Mouse (Mus musculus) erythroblast, embryonic 14.5 days (primary cell): ENCODE data around the gene Thra. TPM values are rescaled to one million over a fixed set of nuclear protein-coding genes. Genes with fewer than 3 reads are reported as not detected.

ENCODE experiments used
- H3K27me3 ChIP-seq: 2 replicates; pipeline ENCODE4 v1.6.1; 2012; ENCODE audit warnings: inconsistent platforms; ENCODE audit not compliant: control insufficient read depth
- H3K36me3 ChIP-seq: 2 replicates; pipeline ENCODE4 v1.6.1; 2012; ENCODE audit warnings: mild to moderate bottlenecking, inconsistent platforms; ENCODE audit not compliant: control insufficient read depth
- H3K4me1 ChIP-seq: 2 replicates; pipeline ENCODE4 v1.6.1; 2012; ENCODE audit warnings: inconsistent platforms; ENCODE audit not compliant: control insufficient read depth
- H3K4me3 ChIP-seq: replicated peaks from 2 replicates; pipeline ENCODE3; 2012; ENCODE audit warnings: moderate library complexity, mild to moderate bottlenecking, inconsistent platforms
- H3K9me3 ChIP-seq: 2 replicates; pipeline ENCODE4 v1.6.1; 2012; ENCODE audit warnings: low read length, inconsistent platforms, mixed read lengths; ENCODE audit not compliant: control insufficient read depth
- GATA1 ChIP-seq: IDR thresholded peaks from 2 replicates; pipeline ENCODE4 v1.6.1; 2012; ENCODE audit warnings: low read length, inconsistent platforms, mixed read lengths
- polyA plus RNA-seq: library from polyadenylated mRNA; stranded (reverse); fragments of >175 nt; gene quantifications from 2 replicates; pipeline ENCODE4 v1.2.3, GENCODE M21; 2012

Thra gene
- polyA plus RNA-seq, 1 experiment: 3.2 TPM

DNA sequence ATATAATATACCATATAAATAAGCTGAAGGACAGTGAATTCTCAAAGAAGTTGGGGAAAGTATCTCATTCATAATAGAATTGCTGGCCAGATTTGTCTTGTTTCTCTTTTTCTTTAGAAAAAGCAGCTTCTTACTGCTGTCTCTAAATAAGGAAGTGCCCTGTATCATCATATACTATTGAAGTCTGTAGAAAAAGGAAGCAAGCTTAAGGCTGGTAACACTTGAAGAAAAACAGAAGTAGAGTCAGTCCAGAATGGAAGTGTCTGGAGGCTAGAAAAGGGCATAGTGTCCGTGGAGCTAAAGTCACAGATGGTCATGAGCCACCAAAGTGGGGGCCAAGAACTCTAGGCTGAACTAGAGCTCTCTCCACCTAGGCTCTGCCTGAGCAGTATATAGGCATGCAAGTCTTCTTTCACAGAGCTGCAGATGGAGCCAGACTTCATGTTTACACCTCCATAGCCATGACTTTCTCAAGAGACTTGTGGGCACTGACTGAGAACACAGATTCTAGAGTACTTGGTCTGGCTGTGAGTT is 76.3 kb downstream of the Thra start:
- Histone ChIP-seq H3K4me1 (peaks cover 5% of the 10 kb centered on the region), H3K36me3 (peaks cover 97% of the 10 kb centered on the region), H3K9me3 (no peaks in the 10 kb centered on the region), H3K27me3 (no peaks in the 10 kb centered on the region), H3K4me3 (no peak overlapping the region)
- no peak for TF ChIP-seq GATA1

Other genes with a start within 250 kb of the Thra start
- not detected in 2 replicates for gene Ikzf3, start 194.6 kb upstream of the Thra start, polyA plus RNA-seq
- gene Zpbp2, start 189.5 kb upstream of the Thra start, polyA plus RNA-seq: 0.08 and 0.09 TPM in 2 replicates
- gene Ormdl3, start 153.3 kb upstream of the Thra start, polyA plus RNA-seq: 13.5 and 13.6 TPM in 2 replicates
- gene Lrrc3c, start 142.3 kb upstream of the Thra start, polyA plus RNA-seq: not detected in 2 replicates
- not detected in 2 replicates for gene Gm12355, start 115.0 kb upstream of the Thra start, polyA plus RNA-seq
- gene Gsdma3, start 114.3 kb upstream of the Thra start, polyA plus RNA-seq: not detected in 2 replicates
- gene Gsdma2, start 93.9 kb upstream of the Thra start, polyA plus RNA-seq: not detected in 2 replicates
- gene Gsdma, start 76.3 kb upstream of the Thra start, polyA plus RNA-seq: 0.03 TPM in 1 of 2 replicates, not detected in the other
- 15.0 and 17.0 TPM in 2 replicates for gene Psmd3, start 58.1 kb upstream of the Thra start, polyA plus RNA-seq
- not detected in 2 replicates for gene Csf3, start 39.4 kb upstream of the Thra start, polyA plus RNA-seq
- gene Med24, start 11.2 kb upstream of the Thra start, polyA plus RNA-seq: 13.2 and 14.4 TPM in 2 replicates
- 0.22 and 0.29 TPM in 2 replicates for gene Nr1d1, start 34.7 kb downstream of the Thra start, polyA plus RNA-seq
- gene Msl1, start 54.9 kb downstream of the Thra start, polyA plus RNA-seq: 2.7 TPM in 2 replicates
- gene Casc3, start 64.3 kb downstream of the Thra start, polyA plus RNA-seq: 2.6 and 3.3 TPM in 2 replicates
- gene Rapgefl1, start 96.1 kb downstream of the Thra start, polyA plus RNA-seq: not detected in 2 replicates
- gene Wipf2, start 123.0 kb downstream of the Thra start, polyA plus RNA-seq: 0.81 TPM in 2 replicates
- 0.76 and 0.82 TPM in 2 replicates for gene Cdc6, start 167.2 kb downstream of the Thra start, polyA plus RNA-seq
- 0.20 and 0.32 TPM in 2 replicates for gene Rara, start 187.2 kb downstream of the Thra start, polyA plus RNA-seq
- gene Gjd3, start 242.4 kb downstream of the Thra start, polyA plus RNA-seq: not detected in 2 replicates